Mouse (Mus musculus) urinary bladder, postnatal 36 days (tissue): ENCODE data around the gene Nectin1.

Experiments used
- DNase-seq, 2 experiments: peaks; one replicate each; pipeline ENCODE4 v3.0.0; 2022; ENCODE audit warnings: low spot score in 2 of 2, mixed read lengths in 1 of 2

Nectin1 gene

GRCm38 (mm10) chr9:43797746-43798145, 54.0 kb downstream of the Nectin1 start:
- no peak for DNase-seq

GRCm38 (mm10) chr9:43800525-43800924, 56.7 kb downstream of the Nectin1 start:
- DNase-seq = no peak

DNA sequence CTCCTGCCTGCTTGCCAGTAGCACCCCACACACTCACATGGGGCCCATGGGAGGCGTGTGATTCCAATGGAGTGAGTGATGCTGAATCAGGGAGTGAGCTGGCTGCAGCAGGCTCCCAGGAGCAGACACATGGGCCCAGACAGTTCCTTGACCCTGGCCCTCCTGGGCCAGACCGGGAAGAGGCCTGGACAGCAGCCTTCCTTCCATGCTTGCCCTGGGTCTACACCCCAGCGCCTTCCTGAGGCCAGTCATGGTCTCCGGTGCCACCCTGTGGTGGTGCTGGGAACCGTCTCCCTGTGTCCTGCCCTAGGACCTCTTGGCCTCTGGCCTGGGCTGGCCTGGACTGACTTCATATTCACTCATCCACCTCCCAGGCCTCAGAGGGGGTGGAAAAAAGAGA, 58.1 kb downstream of the Nectin1 start:
- DNase-seq = peak; percentile 56 to 82

DNA sequence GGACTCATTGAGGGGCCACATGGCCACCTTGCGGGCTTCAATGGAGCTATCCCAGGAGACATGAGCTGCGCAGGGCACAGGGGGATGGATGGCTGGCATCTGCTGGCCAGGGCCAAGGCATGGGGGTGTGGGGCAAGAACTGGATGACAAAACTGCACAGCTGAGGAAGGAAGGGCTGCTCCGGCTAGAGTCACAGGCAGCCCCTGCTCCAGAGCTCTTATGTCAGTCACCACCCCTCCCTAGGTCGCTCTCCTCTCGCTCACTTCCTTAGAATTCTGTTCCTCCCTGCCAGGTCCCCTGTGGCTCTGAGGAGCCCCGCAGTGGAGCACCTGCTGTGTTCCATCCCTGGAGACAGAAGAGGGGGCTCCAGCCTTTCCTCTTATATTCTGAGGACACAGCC, 63.8 kb downstream of the Nectin1 start:
- no peak for DNase-seq

- no peak for DNase-seq
Measured at GRCm38 (mm10) chr9:43808099-43808498, 64.3 kb downstream of the Nectin1 start.

GRCm38 (mm10) chr9:43808546-43808945, 64.8 kb downstream of the Nectin1 start:
- DNase-seq = no peak

DNA sequence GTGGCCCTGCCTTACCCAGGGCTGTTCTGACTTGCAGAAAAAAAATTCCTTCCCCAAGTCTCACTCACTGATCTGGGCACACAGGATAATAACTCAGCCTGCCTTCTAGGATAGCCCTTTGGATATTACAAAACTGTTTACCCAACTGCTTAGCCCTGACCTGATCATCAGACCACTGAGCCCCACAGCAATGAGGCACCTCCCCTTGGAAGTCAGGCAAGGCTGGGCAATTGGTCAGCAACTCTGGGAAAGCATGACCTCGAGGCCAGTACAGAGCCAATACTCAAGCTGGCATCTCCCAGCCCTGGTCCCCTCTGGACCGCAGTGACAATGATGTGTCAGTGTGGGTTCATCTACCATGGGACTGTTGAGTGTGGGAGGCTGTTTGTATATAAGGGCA, 69.4 kb downstream of the Nectin1 start:
- DNase-seq = no peak

- no peak for DNase-seq
Measured at GRCm38 (mm10) chr9:43822206-43822605, 78.4 kb downstream of the Nectin1 start.

- no peak for DNase-seq
Measured at GRCm38 (mm10) chr9:43825178-43825577, 81.4 kb downstream of the Nectin1 start.

DNA sequence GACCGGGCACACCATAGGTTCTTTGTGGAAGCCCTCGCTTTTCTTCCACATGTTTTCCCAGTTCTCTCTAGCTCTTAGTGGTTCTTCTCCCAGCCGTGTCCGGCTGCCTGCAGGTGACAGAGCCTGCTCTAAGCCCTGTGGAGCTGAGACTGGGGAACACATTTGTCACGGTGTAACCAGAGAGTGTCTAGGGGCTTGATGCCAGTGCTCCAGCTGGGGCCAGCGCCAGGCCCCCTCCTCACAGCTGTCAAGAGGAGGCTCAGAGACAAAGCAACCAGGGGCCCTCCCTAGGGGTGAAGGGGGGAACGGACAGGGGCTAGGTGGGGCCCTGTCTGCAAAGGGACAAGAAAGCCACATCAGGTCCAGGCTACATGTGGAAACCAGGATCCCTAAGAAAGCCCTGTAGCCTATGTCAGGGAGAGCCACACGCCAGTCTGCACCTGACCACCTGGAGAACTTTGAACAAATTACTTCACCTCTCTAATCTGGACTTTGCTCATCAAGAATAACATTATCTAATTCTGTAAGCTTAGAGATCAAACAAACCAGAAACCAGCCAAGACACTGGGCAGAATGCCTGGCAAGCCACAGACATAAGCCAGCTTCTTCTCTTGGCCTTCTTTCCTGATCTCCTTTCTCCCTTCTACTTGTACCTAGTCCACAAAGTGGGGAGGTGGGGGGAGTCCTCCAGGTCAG, 82.9 kb downstream of the Nectin1 start:
- DNase-seq = no peak

- peak; percentile 54 to 60 for DNase-seq
Measured at GRCm38 (mm10) chr9:43827593-43827992, 83.8 kb downstream of the Nectin1 start.

- DNase-seq = no peak
Measured at GRCm38 (mm10) chr9:43828960-43829359, 85.2 kb downstream of the Nectin1 start.

DNA sequence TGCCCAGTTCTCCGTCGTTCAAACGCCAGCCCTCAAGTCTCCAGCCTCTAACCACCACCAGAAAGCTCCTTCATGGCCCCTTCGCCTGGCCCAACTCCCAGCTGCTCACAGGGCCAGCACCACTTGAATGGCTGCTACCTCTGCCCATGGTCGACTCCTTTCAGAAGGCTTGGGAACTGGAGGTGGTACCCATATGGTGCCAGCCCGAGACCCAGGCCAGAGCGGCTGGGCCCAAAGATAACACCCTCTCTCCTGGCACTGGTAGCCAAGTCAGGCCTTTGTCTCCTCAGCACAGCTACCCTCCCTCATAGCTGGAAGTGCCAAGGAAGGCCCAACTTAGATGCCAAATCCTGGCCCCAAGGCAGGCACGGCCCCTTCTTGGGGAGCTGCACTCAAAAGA, 89.4 kb downstream of the Nectin1 start:
- DNase-seq = no peak

DNA sequence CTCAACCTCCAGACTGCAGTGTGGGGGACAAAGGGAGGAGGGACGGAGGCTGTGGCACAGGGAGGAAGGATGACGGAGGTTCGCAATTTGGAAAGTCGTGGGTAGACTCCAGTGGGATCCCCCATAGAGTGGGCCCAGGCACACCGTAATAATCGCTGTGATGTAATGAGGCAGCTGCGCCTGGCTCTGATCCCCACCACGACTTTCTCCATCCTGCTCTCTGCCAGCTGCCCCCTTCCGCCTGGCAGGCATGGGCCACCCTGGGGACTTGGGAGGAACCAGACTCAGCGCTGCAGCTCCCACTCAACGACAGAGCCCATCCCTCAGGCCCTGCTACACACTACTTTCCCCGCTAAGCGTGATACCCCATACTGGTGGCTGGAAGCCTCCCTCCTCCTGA, 90.5 kb downstream of the Nectin1 start:
- DNase-seq = no peak

DNA sequence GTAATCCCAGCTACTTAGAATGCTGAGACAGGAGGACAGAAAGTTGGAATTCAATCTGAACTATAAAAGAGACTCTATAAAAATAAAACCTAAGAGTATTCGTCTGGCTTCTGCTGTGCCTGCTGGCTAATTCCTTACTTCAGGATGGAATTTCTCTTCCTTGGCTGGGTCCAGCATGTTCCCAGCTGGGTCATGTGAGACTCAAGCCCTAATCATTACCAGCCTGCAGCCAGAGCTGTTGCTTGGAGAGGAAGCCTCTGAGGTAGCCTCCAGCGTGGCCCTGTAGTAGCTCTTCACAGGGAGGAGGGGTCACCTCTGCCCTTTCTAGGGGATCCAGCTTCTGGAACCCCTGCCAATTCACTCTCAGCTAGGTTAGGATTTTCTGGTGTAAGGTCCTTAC, 94.8 kb downstream of the Nectin1 start:
- DNase-seq = no peak

DNA sequence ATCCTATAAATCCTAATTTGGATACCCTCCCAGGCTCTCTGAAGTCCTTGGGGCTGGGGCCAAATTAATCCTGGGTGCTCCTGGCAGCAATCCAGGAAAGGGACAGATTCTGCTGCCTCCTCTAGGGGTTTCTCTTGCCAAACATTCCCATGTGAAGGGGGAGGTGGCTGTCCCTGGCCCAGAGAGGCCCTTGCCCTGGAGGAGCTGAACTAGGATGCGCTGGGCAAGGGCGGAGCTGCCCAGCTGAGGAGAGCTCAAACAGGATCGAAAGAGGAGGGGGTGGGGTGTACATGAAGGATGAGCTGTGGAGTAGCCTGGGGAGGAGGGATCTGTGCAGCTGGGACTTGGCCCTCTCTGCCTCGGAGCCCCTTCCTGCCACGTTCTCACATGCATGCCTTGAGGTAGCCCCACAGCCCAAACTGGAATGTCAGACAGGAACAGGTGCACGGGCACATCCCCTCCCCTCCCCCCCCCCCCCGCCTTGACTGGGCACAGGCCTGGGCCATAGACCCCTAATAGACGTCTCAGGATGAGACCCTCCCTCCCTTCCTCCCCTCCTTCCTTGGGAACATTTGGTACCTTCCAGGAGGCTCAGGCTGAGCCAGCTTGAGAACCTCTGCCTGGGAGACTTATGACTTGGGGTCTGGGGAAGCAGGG, 99.3 kb downstream of the Nectin1 start:
- no peak for DNase-seq

DNA sequence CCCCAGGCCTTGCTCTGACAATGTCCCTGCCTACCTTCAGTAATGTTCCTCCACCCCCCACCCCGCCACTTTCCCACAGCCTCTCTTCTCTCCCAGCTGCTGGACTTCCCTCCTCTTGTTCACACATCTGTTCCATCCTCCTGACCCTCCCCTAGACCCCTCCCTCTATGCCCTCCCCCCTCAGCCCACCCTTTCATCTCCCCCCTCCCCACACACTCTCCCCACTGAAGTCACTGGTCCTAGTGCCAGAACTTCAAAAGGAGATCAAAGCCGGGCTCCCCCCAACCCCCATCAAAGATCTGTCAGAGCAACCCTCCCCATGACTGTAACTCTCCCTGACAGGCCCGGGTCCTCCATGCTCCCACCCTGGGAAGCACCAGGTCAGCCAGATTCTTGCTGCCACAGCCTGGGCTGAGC, 99.9 kb downstream of the Nectin1 start:
- DNase-seq = no peak

DNA sequence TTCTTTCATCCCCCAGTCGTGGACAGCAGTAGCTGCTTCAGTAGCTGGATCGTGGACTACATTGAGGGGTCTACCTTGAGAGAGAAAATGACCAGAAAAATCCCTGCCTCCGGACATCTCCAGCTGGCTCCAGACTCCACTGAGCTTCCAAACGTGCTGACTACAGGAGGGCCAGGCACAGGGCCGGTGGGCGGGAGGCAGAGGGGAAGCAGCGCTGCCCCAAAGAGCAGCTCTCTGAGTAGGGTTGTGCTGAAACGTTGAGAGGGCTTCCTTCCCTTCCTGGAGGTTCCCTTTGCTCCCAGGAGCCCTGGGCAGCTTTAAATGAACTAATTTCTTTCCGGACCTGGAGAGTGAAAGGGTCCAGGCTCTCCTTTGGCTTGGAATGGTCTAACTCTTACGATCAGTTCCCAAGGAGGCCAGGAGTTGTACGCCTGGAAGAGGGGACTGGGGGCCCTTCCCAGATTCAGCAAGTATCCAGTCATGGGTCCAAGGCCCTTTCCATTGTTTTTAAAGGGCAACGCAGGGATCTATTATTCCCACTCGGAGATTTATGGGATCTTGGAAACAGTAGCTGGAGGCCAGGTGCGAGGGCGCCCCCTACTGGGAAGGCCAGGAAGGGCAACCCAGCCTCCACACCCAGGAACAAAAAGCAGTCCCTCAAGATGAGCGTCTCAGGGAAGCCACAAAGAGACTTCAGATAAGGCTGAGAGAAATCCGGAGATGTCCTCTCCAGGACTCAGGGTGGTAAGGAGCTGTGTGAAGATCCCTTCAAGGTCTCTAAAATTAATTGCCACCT, 102.1 kb downstream of the Nectin1 start:
- peak in 1 of 2 experiments; percentile 23 for DNase-seq

GRCm38 (mm10) chr9:43847861-43848260, 104.1 kb downstream of the Nectin1 start:
- no peak for DNase-seq

GRCm38 (mm10) chr9:43850281-43850680, 106.5 kb downstream of the Nectin1 start:
- DNase-seq = no peak

GRCm38 (mm10) chr9:43851154-43851553, 107.4 kb downstream of the Nectin1 start:
- no peak for DNase-seq

DNA sequence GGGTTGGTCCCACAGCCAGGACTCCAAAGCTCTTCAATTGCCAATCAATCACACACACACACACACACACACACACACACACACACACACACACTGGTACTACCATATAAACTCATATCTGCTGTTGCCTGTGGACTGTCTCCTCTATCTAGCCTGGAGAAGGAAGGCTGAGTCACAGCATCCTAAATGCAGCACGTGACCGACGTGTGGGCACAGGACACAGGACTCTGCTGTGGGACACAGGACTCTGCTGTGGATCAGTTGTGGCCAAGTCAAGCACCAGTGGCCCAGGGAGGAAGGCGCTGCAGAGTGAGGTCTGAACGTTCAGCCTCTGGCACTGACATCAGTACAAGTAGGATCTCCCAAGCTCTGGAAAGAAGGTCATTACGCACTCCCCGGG, 112.1 kb downstream of the Nectin1 start:
- DNase-seq = no peak
